Mouse (Mus musculus) adrenal gland, adult 2 months (tissue): ENCODE data around the gene Flad1. TPM values are rescaled to one million over a fixed set of nuclear protein-coding genes. Genes with fewer than 3 reads are reported as not detected.

Source experiments
- polyA plus RNA-seq: library from polyadenylated mRNA; depleted of rRNA; stranded (reverse); fragments of >200 nt; gene quantifications from 2 replicates; pipeline ENCODE4 v1.2.3, GENCODE M21; 2012; rRNA removed
- total RNA-seq, 2 experiments: library from RNA; stranded (reverse); gene quantifications; 2 replicates each; pipeline ENCODE4 v1.2.3; 2021

Flad1 gene
- total and polyA plus RNA-seq, 3 experiments: 32.2 to 50.7 (median 45.2) TPM

Other genes starting within 250 kb of the Flad1 start
- gene Clk2, start 247.1 kb downstream of the Flad1 start, total RNA-seq: 10 to 100 TPM; 39.3 to 73.3 TPM
- 52.2 and 63.4 TPM in 2 replicates for gene Clk2, start 247.1 kb downstream of the Flad1 start, polyA plus RNA-seq
- 100 to 1,000 TPM in 1 of 2 experiments, 10 to 100 TPM in 1; 87.1 to 104 TPM for gene Scamp3, start 234.4 kb downstream of the Flad1 start, total RNA-seq
- 234 and 299 TPM in 2 replicates for gene Scamp3, start 234.4 kb downstream of the Flad1 start, polyA plus RNA-seq
- gene Fam189b, start 228.7 kb downstream of the Flad1 start, total RNA-seq: 10 to 100 TPM; 15.2 to 16.3 TPM
- gene Fam189b, start 228.7 kb downstream of the Flad1 start, polyA plus RNA-seq: 80.2 and 84.4 TPM in 2 replicates
- gene Gba, start 208.9 kb downstream of the Flad1 start, total RNA-seq: 10 to 100 TPM; 74.4 to 74.6 TPM
- gene Gba, start 208.9 kb downstream of the Flad1 start, polyA plus RNA-seq: 40.2 and 43.9 TPM in 2 replicates
- 10 to 100 TPM in 1 of 2 experiments, 1 to 10 TPM in 1; 8.9 to 10.1 TPM for gene Thbs3, start 196.7 kb downstream of the Flad1 start, total RNA-seq
- gene Thbs3, start 196.7 kb downstream of the Flad1 start, polyA plus RNA-seq: 10.1 and 10.2 TPM in 2 replicates
- gene Mtx1, start 184.8 kb downstream of the Flad1 start, total RNA-seq: 100 to 1,000 TPM; 150 to 174 TPM
- gene Mtx1, start 184.8 kb downstream of the Flad1 start, polyA plus RNA-seq: 252 and 300 TPM in 2 replicates
- gene Muc1, start 182.8 kb downstream of the Flad1 start, total RNA-seq: under 1 TPM; 0.24 to 0.32 TPM
- 0.53 and 0.85 TPM in 2 replicates for gene Muc1, start 182.8 kb downstream of the Flad1 start, polyA plus RNA-seq
- gene Krtcap2, start 165.9 kb downstream of the Flad1 start, total RNA-seq: 100 to 1,000 TPM; 143 to 163 TPM
- gene Krtcap2, start 165.9 kb downstream of the Flad1 start, polyA plus RNA-seq: 433 and 437 TPM in 2 replicates
- 1 to 10 TPM; 1.9 to 2.3 TPM for gene Trim46, start 165.6 kb downstream of the Flad1 start, total RNA-seq
- gene Trim46, start 165.6 kb downstream of the Flad1 start, polyA plus RNA-seq: 6.0 and 9.1 TPM in 2 replicates
- gene Dpm3, start 152.5 kb downstream of the Flad1 start, total RNA-seq: 100 to 1,000 TPM; 134 to 150 TPM
- gene Dpm3, start 152.5 kb downstream of the Flad1 start, polyA plus RNA-seq: 509 and 645 TPM in 2 replicates
- 10 to 100 TPM; 49.9 to 54.7 TPM for gene Slc50a1, start 141.3 kb downstream of the Flad1 start, total RNA-seq
- 153 TPM in 2 replicates for gene Slc50a1, start 141.3 kb downstream of the Flad1 start, polyA plus RNA-seq
- gene Efna1, start 130.7 kb downstream of the Flad1 start, total RNA-seq: 10 to 100 TPM in 1 of 2 experiments, 1 to 10 TPM in 1; 8.0 to 16.6 TPM
- gene Efna1, start 130.7 kb downstream of the Flad1 start, polyA plus RNA-seq: 17.5 and 24.0 TPM in 2 replicates
- gene Efna3, start 88.9 kb downstream of the Flad1 start, total RNA-seq: under 1 TPM; 0.26 to 0.55 TPM
- gene Efna3, start 88.9 kb downstream of the Flad1 start, polyA plus RNA-seq: 0.21 and 1.0 TPM in 2 replicates
- gene Efna4, start 73.8 kb downstream of the Flad1 start, total RNA-seq: 1 to 10 TPM in 1 of 2 experiments, under 1 TPM in 1; 0.63 to 1.9 TPM
- 1.8 and 3.5 TPM in 2 replicates for gene Efna4, start 73.8 kb downstream of the Flad1 start, polyA plus RNA-seq
- gene Adam15, start 61.9 kb downstream of the Flad1 start, total RNA-seq: 10 to 100 TPM; 56.1 to 87.5 TPM
- 142 and 182 TPM in 2 replicates for gene Adam15, start 61.9 kb downstream of the Flad1 start, polyA plus RNA-seq
- gene Dcst2, start 49.9 kb downstream of the Flad1 start, total RNA-seq: 1 to 10 TPM in 1 of 2 experiments, under 1 TPM in 1; 0.40 to 1.3 TPM
- gene Dcst2, start 49.9 kb downstream of the Flad1 start, polyA plus RNA-seq: 0.61 and 1.2 TPM in 2 replicates
- under 1 TPM in 1 of 2 experiments, not detected in 1; 0.41 TPM for gene Dcst1, start 46.6 kb downstream of the Flad1 start, total RNA-seq
- gene Dcst1, start 46.6 kb downstream of the Flad1 start, polyA plus RNA-seq: 0.46 and 0.53 TPM in 2 replicates
- gene Zbtb7b, start 17.1 kb downstream of the Flad1 start, total RNA-seq: 100 to 1,000 TPM in 1 of 2 experiments, 10 to 100 TPM in 1; 84.0 to 102 TPM
- 117 and 121 TPM in 2 replicates for gene Zbtb7b, start 17.1 kb downstream of the Flad1 start, polyA plus RNA-seq
- gene Lenep, start 9.1 kb downstream of the Flad1 start, total RNA-seq: 1 to 10 TPM; 1.7 to 1.8 TPM
- 0.58 TPM in 1 of 2 replicates, not detected in the other for gene Lenep, start 9.1 kb downstream of the Flad1 start, polyA plus RNA-seq
- gene Cks1b, start 6.5 kb upstream of the Flad1 start, total RNA-seq: 10 to 100 TPM; 17.3 to 21.5 TPM
- gene Cks1b, start 6.5 kb upstream of the Flad1 start, polyA plus RNA-seq: 9.3 and 9.7 TPM in 2 replicates
- gene Shc1, start 6.6 kb upstream of the Flad1 start, total RNA-seq: 100 to 1,000 TPM in 1 of 2 experiments, 10 to 100 TPM in 1; 69.6 to 113 TPM
- gene Shc1, start 6.6 kb upstream of the Flad1 start, polyA plus RNA-seq: 62.6 and 67.4 TPM in 2 replicates
- 10 to 100 TPM; 31.8 to 44.5 TPM for gene Pygo2, start 18.3 kb upstream of the Flad1 start, total RNA-seq
- gene Pygo2, start 18.3 kb upstream of the Flad1 start, polyA plus RNA-seq: 166 and 181 TPM in 2 replicates
- 10 to 100 TPM; 38.4 to 70.0 TPM for gene Pbxip1, start 24.8 kb upstream of the Flad1 start, total RNA-seq
- 37.5 and 43.3 TPM in 2 replicates for gene Pbxip1, start 24.8 kb upstream of the Flad1 start, polyA plus RNA-seq
- gene Pmvk, start 42.7 kb upstream of the Flad1 start, total RNA-seq: 10 to 100 TPM; 13.9 to 27.7 TPM
- 19.4 and 21.5 TPM in 2 replicates for gene Pmvk, start 42.7 kb upstream of the Flad1 start, polyA plus RNA-seq
- 1 to 10 TPM; 3.1 to 5.2 TPM for gene Kcnn3, start 108.3 kb upstream of the Flad1 start, total RNA-seq
- gene Kcnn3, start 108.3 kb upstream of the Flad1 start, polyA plus RNA-seq: 1.7 and 2.0 TPM in 2 replicates